Mouse (Mus musculus) c-Kit-negative CD71-positive TER-119-positive erythroid progenitor cells, embryonic 14.5 days (primary cell): ENCODE measurements around the gene Slc25a11.
A peak's percentile ranks its signal among the peaks of the same experiment; 100 is the strongest.

ENCODE experiments used
- DNase-seq: peaks from one replicate; pipeline ENCODE4 v3.0.0-alpha.2; 2013; ENCODE audit warnings: low read depth, low spot score

The Slc25a11 gene

GRCm38 (mm10) chr11:70651391-70651790 is 4.1 kb upstream of the Slc25a11 start:
- no peak for DNase-seq

- no peak for DNase-seq
Observed at GRCm38 (mm10) chr11:70650322-70651175, 3.3 kb upstream of the Slc25a11 start.

GRCm38 (mm10) chr11:70649185-70649734 is 2.0 kb upstream of the Slc25a11 start:
- no peak for DNase-seq

GRCm38 (mm10) chr11:70648512-70648911 is 1.2 kb upstream of the Slc25a11 start:
- no peak for DNase-seq

GRCm38 (mm10) chr11:70647716-70648420 is 589 bp upstream of the Slc25a11 start:
- DNase-seq, result no peak

DNA sequence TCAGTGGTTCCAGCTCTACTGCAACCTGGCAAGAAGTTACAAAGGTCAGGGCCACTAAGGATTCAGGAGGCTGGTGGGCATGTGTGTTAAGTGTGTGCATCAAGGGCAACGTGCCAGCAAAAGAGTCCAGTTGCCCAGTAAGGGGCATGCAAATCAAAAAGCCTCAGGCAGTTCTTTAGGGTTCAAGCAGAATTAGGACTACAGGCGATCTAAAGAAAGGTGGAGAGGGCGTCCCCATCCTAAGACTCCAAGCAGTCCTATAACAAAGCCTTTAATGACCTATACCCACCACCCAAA is 1.1 kb downstream of the Slc25a11 start:
- DNase-seq, result no peak

GRCm38 (mm10) chr11:70645461-70646258 is 1.6 kb downstream of the Slc25a11 start:
- no peak for DNase-seq

GRCm38 (mm10) chr11:70644564-70645103 is 2.6 kb downstream of the Slc25a11 start:
- DNase-seq, result no peak

DNA sequence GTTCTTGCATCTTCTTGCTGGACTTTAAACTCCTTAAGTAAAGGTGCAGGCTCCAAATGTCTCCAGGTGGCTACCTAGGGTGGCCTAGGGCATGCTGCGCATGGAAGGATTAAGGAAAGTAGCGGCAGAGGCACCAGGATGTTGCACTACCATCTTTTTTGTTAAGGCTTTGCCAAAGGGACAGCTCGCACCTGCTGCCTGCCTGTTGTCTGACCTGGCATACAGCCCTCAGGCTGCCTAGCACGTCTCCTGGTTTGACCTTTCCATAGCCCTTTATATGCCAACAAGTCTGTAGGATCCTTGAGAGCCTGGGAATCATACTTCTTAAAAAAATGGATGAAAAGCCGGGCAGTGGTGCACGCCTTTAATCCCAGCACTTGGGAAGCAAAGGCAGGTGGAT is 4.2 kb downstream of the Slc25a11 start:
- DNase-seq, result no peak

GRCm38 (mm10) chr11:70641241-70641640 is 6.0 kb downstream of the Slc25a11 start:
- no peak for DNase-seq

- no peak for DNase-seq
Observed at GRCm38 (mm10) chr11:70639976-70640375, 7.3 kb downstream of the Slc25a11 start.

DNA sequence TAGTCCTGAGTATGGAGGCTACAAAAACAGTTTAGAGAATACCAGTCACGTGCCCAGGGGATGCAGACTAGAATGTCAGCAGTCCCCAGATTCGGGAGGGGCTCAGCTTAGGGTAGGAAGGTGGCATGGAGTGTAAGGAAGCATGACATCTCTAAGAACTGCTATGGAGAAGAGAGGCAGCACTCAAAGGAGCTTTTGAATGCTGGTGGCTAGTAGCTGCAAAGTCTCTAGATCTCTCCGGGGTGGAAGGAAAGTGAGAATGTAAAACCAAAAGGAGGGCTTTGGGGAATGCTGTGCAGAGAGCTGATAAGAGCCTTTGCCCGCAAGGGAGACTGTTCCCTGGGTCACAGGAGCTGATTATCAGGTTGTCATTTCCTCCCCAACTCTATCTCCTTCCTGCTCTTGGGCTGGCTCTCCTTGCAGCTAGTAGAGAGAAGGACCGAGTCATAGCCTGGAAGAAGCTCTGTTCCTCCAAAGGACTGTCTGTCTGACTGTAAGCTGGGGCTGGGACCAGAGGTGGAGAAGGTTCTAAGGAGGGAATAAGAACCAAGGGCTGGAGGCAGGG is 8.5 kb downstream of the Slc25a11 start, which contains the start of gene Gp1ba:
Gene Gp1ba (plus strand): TSS at position 409 of the 565 bp plus-strand sequence.
- DNase-seq, result peak; percentile 36

DNA sequence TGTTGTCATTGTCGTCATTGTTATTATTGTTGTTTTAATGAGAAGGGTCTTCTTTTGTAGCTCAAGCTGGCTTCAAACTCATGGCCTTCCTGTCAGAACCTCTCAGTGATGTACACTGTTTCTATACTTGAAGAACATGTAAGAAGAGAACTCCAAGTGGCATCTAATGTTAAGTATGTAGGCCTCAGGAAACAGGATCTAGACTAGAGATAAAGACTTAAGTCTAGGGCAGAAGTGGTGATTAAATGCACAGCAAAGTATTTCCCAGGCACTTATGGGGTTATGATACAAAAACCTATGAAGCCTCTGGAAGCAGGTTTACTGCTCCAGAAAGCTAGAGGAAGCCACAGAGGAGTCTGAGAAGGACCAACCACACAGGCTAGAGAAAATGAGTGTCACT is 9.0 kb downstream of the Slc25a11 start:
- no peak for DNase-seq

DNA sequence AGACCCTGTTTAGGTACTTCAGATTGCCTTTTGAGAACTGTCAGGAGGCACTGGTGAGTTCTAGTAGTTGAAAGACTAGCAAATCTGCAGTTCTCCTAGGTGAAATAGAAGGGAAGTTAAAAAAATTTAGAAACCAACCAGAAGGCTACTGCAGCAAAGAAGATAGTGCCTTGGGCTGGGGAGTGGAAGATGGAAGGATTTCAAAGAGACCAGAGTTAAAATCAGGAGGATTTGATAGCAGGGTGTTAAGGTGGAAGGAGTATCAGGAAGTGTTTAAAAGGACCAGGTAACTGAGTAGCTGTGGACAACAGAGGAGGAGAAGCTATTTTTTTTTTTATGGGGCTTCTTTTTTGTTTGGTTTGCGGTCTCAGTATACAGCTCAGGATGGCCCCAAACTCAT is 9.5 kb downstream of the Slc25a11 start:
- no peak for DNase-seq

- no peak for DNase-seq
Observed at GRCm38 (mm10) chr11:70635601-70636000, 11.7 kb downstream of the Slc25a11 start.

- no peak for DNase-seq
Observed at GRCm38 (mm10) chr11:70630129-70630528, 17.1 kb downstream of the Slc25a11 start.

DNA sequence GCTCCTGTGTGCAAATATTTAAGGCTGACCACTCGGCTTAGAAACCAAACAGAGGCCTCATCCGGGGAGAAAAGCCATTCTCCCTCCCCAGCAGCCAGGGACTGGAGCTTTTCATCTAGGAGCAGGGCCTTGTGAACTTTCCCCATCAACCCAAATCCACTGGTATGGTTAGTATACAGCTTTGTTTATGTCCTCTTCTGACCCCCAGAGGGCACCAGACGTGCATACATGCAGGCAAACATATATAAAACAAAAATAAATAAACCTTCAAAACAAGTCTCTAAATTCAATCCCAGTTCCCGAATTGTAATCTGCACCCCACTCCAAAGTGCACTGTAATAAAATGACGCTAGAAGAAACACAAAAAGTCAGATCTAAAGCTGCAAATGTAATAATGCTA is 17.7 kb downstream of the Slc25a11 start:
- DNase-seq, result no peak

- DNase-seq, result no peak
Observed at GRCm38 (mm10) chr11:70628431-70628830, 18.8 kb downstream of the Slc25a11 start.

DNA sequence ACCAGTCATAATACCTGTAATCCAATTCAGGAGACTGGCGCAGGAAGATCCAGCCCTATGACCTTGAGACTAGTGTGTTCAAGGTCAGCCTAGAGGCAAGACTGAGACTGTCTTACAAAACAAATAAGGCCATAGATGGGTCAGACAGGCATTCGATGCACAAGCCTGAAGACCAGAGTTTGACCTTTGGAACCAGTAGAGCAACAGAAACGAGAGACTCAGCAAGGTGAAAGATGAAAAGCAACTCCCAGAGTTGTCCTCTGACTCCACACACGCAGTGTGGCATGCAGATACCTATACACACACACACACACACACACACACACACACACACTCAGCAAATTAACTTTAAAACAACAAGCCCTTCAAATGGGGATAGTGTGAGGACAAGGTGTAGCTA is 20.4 kb downstream of the Slc25a11 start:
- DNase-seq, result no peak

GRCm38 (mm10) chr11:70625473-70625872 is 21.8 kb downstream of the Slc25a11 start:
- DNase-seq, result no peak

DNA sequence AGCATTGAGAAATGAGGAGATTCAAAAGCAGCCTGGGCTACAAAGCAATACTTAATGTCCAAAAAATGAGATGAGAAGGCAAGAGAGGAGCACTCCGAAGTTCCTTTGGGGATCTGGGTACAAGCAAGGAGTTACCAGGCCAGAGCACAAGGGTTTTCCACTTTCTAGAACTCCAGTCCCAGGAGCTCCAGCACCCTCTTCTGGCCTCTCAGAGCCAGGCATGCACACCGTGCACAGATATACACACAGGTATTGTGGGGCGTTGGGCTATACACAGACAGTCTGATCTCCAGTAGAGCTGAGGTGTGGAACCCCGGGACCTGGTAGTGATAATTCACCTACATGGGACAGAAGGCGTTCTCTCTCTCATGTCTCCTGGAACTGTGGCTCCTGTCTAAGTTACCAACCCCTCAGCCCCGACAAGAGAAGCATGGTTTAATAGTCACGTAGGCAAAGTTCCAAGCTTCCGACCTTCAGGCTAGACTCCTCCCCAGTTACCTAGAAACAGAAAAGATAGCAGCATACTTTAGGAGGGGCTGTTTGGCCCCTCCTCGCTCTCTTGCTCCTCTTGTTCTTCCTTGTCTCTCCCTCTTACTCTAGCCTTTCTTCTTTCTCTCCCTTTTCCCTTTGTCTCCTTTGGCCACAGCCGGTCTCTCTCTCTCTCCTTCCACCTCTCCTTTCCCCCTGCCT is 24.1 kb downstream of the Slc25a11 start:
- DNase-seq, result no peak
